Mouse (Mus musculus) CD4-positive helper T cell, adult 2 months (primary cell): Measurements from ENCODE around the gene Wdr20.
A peak's percentile ranks its signal among the peaks of the same experiment; 100 is the strongest.

Experiments
- DNase-seq: peaks from one replicate; pipeline ENCODE4 v3.0.0-alpha.2; 2012; ENCODE audit warnings: low read depth, missing footprints, low spot score

Wdr20 gene

GRCm38 (mm10) chr12:110851414-110851813 lies 113.7 kb downstream of the Wdr20 start:
- DNase-seq, result peak; percentile 68

DNA sequence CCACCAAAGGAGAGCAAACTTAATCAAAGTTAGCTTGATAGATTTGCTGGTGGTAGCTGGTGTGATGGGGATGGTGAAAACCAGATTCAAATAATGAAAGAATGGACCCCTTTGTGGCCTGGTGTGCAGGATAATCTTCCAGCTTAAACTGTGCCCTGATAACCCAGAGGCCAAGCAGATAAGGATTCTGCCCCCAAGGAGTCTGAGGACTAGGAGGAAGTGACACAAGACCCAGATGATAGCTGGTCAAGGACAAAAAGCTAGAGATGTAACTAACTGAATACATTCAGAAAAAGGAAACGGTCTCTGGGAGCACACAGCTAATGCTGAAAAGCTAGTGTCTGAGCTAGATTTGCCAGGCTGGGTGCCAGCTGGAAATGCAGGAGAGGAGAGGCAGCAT lies 114.2 kb downstream of the Wdr20 start:
- no peak for DNase-seq
